Comparison of ENCODE assay signal across 11 mouse cellular contexts in genomic region chr14:51095736-51096524, GRCm38 (mm10). TPM values are rescaled to one million over a fixed set of nuclear protein-coding genes. Genes with fewer than 3 reads are reported as not detected.
A peak's percentile ranks its signal among the peaks of the same experiment; 100 is the strongest.
DNase-seq lines count a peak whose midpoint lies in the region; ATAC-seq lines count a peak whose summit lies in the region.
"Had no signal": no experiment of that assay in that cellular context is flagged by ENCODE, and none has a peak within 500 bp of the region (broad histone marks: within the 10 kb centered on the region; RNA-seq: fewer than 3 reads in every experiment).

No protein-coding gene starts in this region.

- no peak for ATAC-seq in neural tube, embryonic 15.5 days (ENCODE audit: low FRiP score)
- ATAC-seq in hindbrain, embryonic 16.5 days, result no peak

- no peak overlapping the region for H3K9ac ChIP-seq in neural tube, embryonic 15.5 days (replicated peaks)
- no peak overlapping the region for H3K9ac ChIP-seq in hindbrain, embryonic 16.5 days (ENCODE audit: low read depth, low read length)

- no peaks in the 10 kb centered on the region for H3K27me3 ChIP-seq in neural tube, embryonic 15.5 days (replicated peaks)
- no peaks in the 10 kb centered on the region for H3K27me3 ChIP-seq in hindbrain, embryonic 16.5 days (replicated peaks; ENCODE audit: control insufficient read depth, insufficient read depth, low read length)

- DNase-seq in urinary bladder, adult 2 months (ENCODE audit: low spot score), result peak; percentile 28
- DNase-seq in urinary bladder, postnatal 4 days (ENCODE audit: low spot score in 2 of 2), result no peak
- DNase-seq in kidney, postnatal 36 days, result peak; percentile 56 to 60
- DNase-seq in lung, postnatal 10 days, result peak; percentile 36
- DNase-seq in yolk sac, embryonic 10.5 days (ENCODE audit: low spot score), result peak; percentile 86
- no peak for DNase-seq in thymus, postnatal 0 days (ENCODE audit: low spot score)
- DNase-seq: adrenal gland, postnatal 25 days; cerebellum, postnatal 25 days had no signal

- H3K4me1 ChIP-seq in neural tube, embryonic 15.5 days, result peaks cover 12% of the 10 kb centered on the region; the same call in 1 of the 2 replicates
- H3K4me1 ChIP-seq in hindbrain, embryonic 16.5 days (ENCODE audit: control insufficient read depth, insufficient read depth, low read depth, low read length), result no peaks in the 10 kb centered on the region

- H3K4me3 ChIP-seq in neural tube, embryonic 15.5 days (replicated peaks), result no peak overlapping the region
- H3K4me3 ChIP-seq in hindbrain, embryonic 16.5 days (ENCODE audit: low read length), result no peak overlapping the region

- H3K27ac ChIP-seq in neural tube, embryonic 15.5 days (replicated peaks), result no peak overlapping the region
- no peak overlapping the region for H3K27ac ChIP-seq in hindbrain, embryonic 16.5 days (ENCODE audit: low read depth, low read length)

- H3K36me3 ChIP-seq in neural tube, embryonic 15.5 days, result no peaks in the 10 kb centered on the region
- no peaks in the 10 kb centered on the region for H3K36me3 ChIP-seq in hindbrain, embryonic 16.5 days (ENCODE audit: control insufficient read depth, insufficient read depth, low read length)

- 67% methylated on average over 9 of the region's 9 CpGs for WGBS in neural tube, embryonic 15.5 days
- WGBS in hindbrain, embryonic 16.5 days, result 61% methylated on average over 9 of the region's 9 CpGs

- H3K9me3 ChIP-seq in neural tube, embryonic 15.5 days (replicated peaks), result no peaks in the 10 kb centered on the region
- no peaks in the 10 kb centered on the region for H3K9me3 ChIP-seq in hindbrain, embryonic 16.5 days (ENCODE audit: control insufficient read depth, low read length)

- no peak overlapping the region for H3K4me2 ChIP-seq in neural tube, embryonic 15.5 days
- no peak overlapping the region for H3K4me2 ChIP-seq in hindbrain, embryonic 16.5 days (ENCODE audit: low read length)

RNA-seq across cellular contexts. Expression of gene Ang, which starts 5.0 kb away (rescaled TPM):
- polyA plus RNA-seq in urinary bladder, adult 2 months (2012; rRNA removed), result 60.1 and 64.0 TPM in 2 replicates
- polyA plus RNA-seq in thymus, postnatal 0 days (2015; fragmentation: Nextera tagmentation; extraction: Ambion mirVana), result 5.0 and 6.0 TPM in 2 replicates
- polyA plus RNA-seq in neural tube, embryonic 15.5 days (2015; fragmentation: Nextera tagmentation; extraction: Ambion mirVana), result 4.4 and 8.0 TPM in 2 replicates
- 5.1 and 6.2 TPM in 2 replicates for polyA plus RNA-seq in hindbrain, embryonic 16.5 days (2015; fragmentation: Nextera tagmentation; extraction: Ambion mirVana)

RNA-seq across cellular contexts. Expression of gene Rnase4, which starts 5.1 kb away (rescaled TPM):
- 373 and 403 TPM in 2 replicates for polyA plus RNA-seq in urinary bladder, adult 2 months (2012; rRNA removed)
- polyA plus RNA-seq in thymus, postnatal 0 days (2015; fragmentation: Nextera tagmentation; extraction: Ambion mirVana), result 29.9 and 32.1 TPM in 2 replicates
- polyA plus RNA-seq in neural tube, embryonic 15.5 days (2015; fragmentation: Nextera tagmentation; extraction: Ambion mirVana), result 18.6 and 30.0 TPM in 2 replicates
- polyA plus RNA-seq in hindbrain, embryonic 16.5 days (2015; fragmentation: Nextera tagmentation; extraction: Ambion mirVana), result 18.2 and 19.8 TPM in 2 replicates

RNA-seq across cellular contexts. Expression of gene Eddm3b, which starts 18.3 kb away (rescaled TPM):
- polyA plus RNA-seq in urinary bladder, adult 2 months (2012; rRNA removed), result 0.04 and 0.06 TPM in 2 replicates
- polyA plus RNA-seq in thymus, postnatal 0 days (2015; fragmentation: Nextera tagmentation; extraction: Ambion mirVana), result not detected in 2 replicates
- polyA plus RNA-seq in neural tube, embryonic 15.5 days (2015; fragmentation: Nextera tagmentation; extraction: Ambion mirVana), result not detected in 2 replicates
- not detected in 2 replicates for polyA plus RNA-seq in hindbrain, embryonic 16.5 days (2015; fragmentation: Nextera tagmentation; extraction: Ambion mirVana)
- polyA plus RNA-seq: neural tube, embryonic 14.5 days had no signal

RNA-seq across cellular contexts. Expression of gene Olfr750, which starts 21.7 kb away (rescaled TPM):
- polyA plus RNA-seq in urinary bladder, adult 2 months (2012; rRNA removed), result 0.06 TPM in 1 of 2 replicates, not detected in the other
- polyA plus RNA-seq in thymus, postnatal 0 days (2015; fragmentation: Nextera tagmentation; extraction: Ambion mirVana), result not detected in 2 replicates
- not detected in 2 replicates for polyA plus RNA-seq in neural tube, embryonic 15.5 days (2015; fragmentation: Nextera tagmentation; extraction: Ambion mirVana)
- 0.03 TPM in 1 of 2 replicates, not detected in the other for polyA plus RNA-seq in hindbrain, embryonic 16.5 days (2015; fragmentation: Nextera tagmentation; extraction: Ambion mirVana)
- polyA plus RNA-seq: neural tube, embryonic 14.5 days had no signal

RNA-seq across cellular contexts. Expression of gene Rnase6, which starts 27.8 kb away (rescaled TPM):
- 7.1 and 8.3 TPM in 2 replicates for polyA plus RNA-seq in urinary bladder, adult 2 months (2012; rRNA removed)
- 3.1 and 4.6 TPM in 2 replicates for polyA plus RNA-seq in thymus, postnatal 0 days (2015; fragmentation: Nextera tagmentation; extraction: Ambion mirVana)
- 1.0 and 2.2 TPM in 2 replicates for polyA plus RNA-seq in neural tube, embryonic 15.5 days (2015; fragmentation: Nextera tagmentation; extraction: Ambion mirVana)
- 0.84 and 0.93 TPM in 2 replicates for polyA plus RNA-seq in hindbrain, embryonic 16.5 days (2015; fragmentation: Nextera tagmentation; extraction: Ambion mirVana)
- polyA plus RNA-seq: neural tube, embryonic 14.5 days had no signal

Comparison
In these comparisons a context has a peak if more than half of its experiments do, and no peak if none do; other contexts are left out.
1. DNase-seq: peak in urinary bladder, adult 2 months (single experiment), kidney, postnatal 36 days (2 of 2), lung, postnatal 10 days (single experiment) and yolk sac, embryonic 10.5 days (single experiment); none in urinary bladder, postnatal 4 days (0 of 2) and thymus, postnatal 0 days (single experiment).
2. RNA of gene Rnase4, which starts 5.1 kb away (polyA plus RNA-seq): 373 to 403 TPM in urinary bladder, adult 2 months; 29.9 to 32.1 TPM in thymus, postnatal 0 days, 18.2 to 19.8 TPM in hindbrain, embryonic 16.5 days and 18.6 to 30.0 TPM in neural tube, embryonic 15.5 days; every median in the first group is over 10 times any median in the second.